Mouse (Mus musculus) cerebellum, adult 2 months (tissue): Measurements from ENCODE around the gene Rfwd3.

Source experiments
- CTCF ChIP-seq: fragments of 200-500 bp; IDR thresholded peaks from 2 replicates; pipeline ENCODE4 v1.5.1; 2011; ENCODE audit warnings: low read depth, mild to moderate bottlenecking, control low read depth, low read length, moderate library complexity, borderline replicate concordance; ENCODE audit not compliant: insufficient read depth
- POLR2A ChIP-seq: fragments of 200-500 bp; IDR thresholded peaks from 2 replicates; pipeline ENCODE4 v1.6.1; 2011; ENCODE audit warnings: low read length, control low read depth, borderline replicate concordance; ENCODE audit not compliant: insufficient read depth

DNA sequence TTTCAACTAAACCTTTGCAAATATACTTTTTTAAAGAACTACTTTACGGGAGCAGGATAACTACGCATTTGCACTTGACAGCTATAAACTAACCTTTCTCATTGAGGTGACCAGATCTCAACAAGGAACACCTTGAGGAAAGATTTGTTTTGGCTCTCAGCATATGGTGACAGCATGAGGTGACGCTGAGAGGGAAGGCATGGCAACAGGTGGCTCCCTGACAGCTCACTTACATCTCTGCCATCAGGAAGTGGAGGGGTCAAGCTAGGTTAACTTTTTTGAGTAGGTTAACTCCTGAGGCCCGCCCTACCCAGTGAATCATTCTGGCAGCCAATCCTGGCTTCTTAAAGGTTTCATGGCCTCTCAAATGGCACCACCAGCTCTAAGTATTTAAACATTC is 14.4 kb downstream of the Rfwd3 start:
- TF ChIP-seq CTCF, result no peak
- no peak for TF ChIP-seq POLR2A
